ENCODE assay signal across 19 mouse cellular contexts in genomic region chr13:59968584-59969240, GRCm38 (mm10).
DNase-seq lines count a peak whose midpoint lies in the region; TF ChIP-seq lines count a peak whose summit lies in the region.
"Had no signal": no experiment of that assay in that cellular context is flagged by ENCODE, and none has a peak within 500 bp of the region (broad histone marks: within the 10 kb centered on the region; RNA-seq: fewer than 3 reads in every experiment).

No protein-coding gene starts in this region.

- H3ac ChIP-seq in myocyte (ENCODE audit: control insufficient read depth, insufficient read length), result no peak overlapping the region

- no peaks in the 10 kb centered on the region for H3K27me3 ChIP-seq in myocyte (ENCODE audit: control insufficient read depth, insufficient read depth, insufficient read length)
- H3K27me3 ChIP-seq: embryonic facial prominence, embryonic 12.5 days; limb, embryonic 13.5 days had no signal

- no peaks in the 10 kb centered on the region for H3K36me3 ChIP-seq in myocyte (ENCODE audit: control insufficient read depth, insufficient read depth)
- H3K36me3 ChIP-seq: embryonic facial prominence, embryonic 12.5 days; hindbrain, embryonic 10.5 days; intestine, embryonic 15.5 days; limb, embryonic 13.5 days; neural tube, embryonic 15.5 days had no signal

- intact Hi-C loops in left cerebral cortex, postnatal 4 days (cut with DNase I), result no loop called here

- H3K4me3 ChIP-seq in myocyte, result no peak overlapping the region
- H3K4me3 ChIP-seq: embryonic facial prominence, embryonic 12.5 days; hindbrain, embryonic 10.5 days; intestine, embryonic 15.5 days; limb, embryonic 13.5 days; neural tube, embryonic 15.5 days had no signal

- no peaks in the 10 kb centered on the region for H3K79me2 ChIP-seq in myocyte (ENCODE audit: control insufficient read depth, insufficient read depth)

- TF ChIP-seq POLR2A in myocyte (IDR thresholded peaks at IDR 0.05; ENCODE audit: insufficient read length, low read depth), result no peak

- DNase-seq in heart, adult 11 months, result peak; percentile 71
- no peak for DNase-seq in heart, adult 8-10 months (ENCODE audit: low spot score)
- DNase-seq in left cerebral cortex, postnatal 4 days, result peak; percentile 59
- no peak for DNase-seq in left cerebral cortex, adult 9 months (ENCODE audit: low spot score in 2 of 2)
- DNase-seq in cerebellum, postnatal 14 days, result peak; percentile 49 to 69
- DNase-seq in lung, postnatal 4 days, result no peak
- no peak for DNase-seq in adrenal gland, postnatal 25 days
- DNase-seq: adrenal gland, postnatal 10 days; B cell, adult 2 months; kidney, postnatal 36 days; liver, postnatal 0 days; retina, postnatal 1 day; thymus, postnatal 4 days had no signal

- H3K4me2 ChIP-seq in myocyte (ENCODE audit: low read depth), result no peak overlapping the region
- H3K4me2 ChIP-seq: embryonic facial prominence, embryonic 12.5 days; intestine, embryonic 15.5 days; limb, embryonic 13.5 days; neural tube, embryonic 15.5 days had no signal

TF ChIP-seq in myocyte, 11 proteins besides CTCF, POLR2A, EP300 and RAD21:
- TF ChIP-seq USF1 (IDR thresholded peaks at IDR 0.05; ENCODE audit: low read depth), result peak; percentile 20
- TF ChIP-seq TCF12 (IDR thresholded peaks at IDR 0.05; ENCODE audit: insufficient read depth, poor library complexity, severe bottlenecking), result no peak

Comparison
In these comparisons a context has a peak if more than half of its experiments do, and no peak if none do; other contexts are left out.
1. DNase-seq: peak in heart, adult 11 months (single experiment), left cerebral cortex, postnatal 4 days (single experiment) and cerebellum, postnatal 14 days (2 of 2); none in heart, adult 8-10 months (single experiment), left cerebral cortex, adult 9 months (0 of 2), lung, postnatal 4 days (0 of 2) and adrenal gland, postnatal 25 days (single experiment).